Mouse (Mus musculus) ovary, adult 18-20 months (tissue): ENCODE results near the gene Syt14.

Experiments used
- DNase-seq: peaks from one replicate; pipeline ENCODE4 v3.0.0; 2022; ENCODE audit warnings: low spot score, mixed read lengths

Gene Syt14

DNA sequence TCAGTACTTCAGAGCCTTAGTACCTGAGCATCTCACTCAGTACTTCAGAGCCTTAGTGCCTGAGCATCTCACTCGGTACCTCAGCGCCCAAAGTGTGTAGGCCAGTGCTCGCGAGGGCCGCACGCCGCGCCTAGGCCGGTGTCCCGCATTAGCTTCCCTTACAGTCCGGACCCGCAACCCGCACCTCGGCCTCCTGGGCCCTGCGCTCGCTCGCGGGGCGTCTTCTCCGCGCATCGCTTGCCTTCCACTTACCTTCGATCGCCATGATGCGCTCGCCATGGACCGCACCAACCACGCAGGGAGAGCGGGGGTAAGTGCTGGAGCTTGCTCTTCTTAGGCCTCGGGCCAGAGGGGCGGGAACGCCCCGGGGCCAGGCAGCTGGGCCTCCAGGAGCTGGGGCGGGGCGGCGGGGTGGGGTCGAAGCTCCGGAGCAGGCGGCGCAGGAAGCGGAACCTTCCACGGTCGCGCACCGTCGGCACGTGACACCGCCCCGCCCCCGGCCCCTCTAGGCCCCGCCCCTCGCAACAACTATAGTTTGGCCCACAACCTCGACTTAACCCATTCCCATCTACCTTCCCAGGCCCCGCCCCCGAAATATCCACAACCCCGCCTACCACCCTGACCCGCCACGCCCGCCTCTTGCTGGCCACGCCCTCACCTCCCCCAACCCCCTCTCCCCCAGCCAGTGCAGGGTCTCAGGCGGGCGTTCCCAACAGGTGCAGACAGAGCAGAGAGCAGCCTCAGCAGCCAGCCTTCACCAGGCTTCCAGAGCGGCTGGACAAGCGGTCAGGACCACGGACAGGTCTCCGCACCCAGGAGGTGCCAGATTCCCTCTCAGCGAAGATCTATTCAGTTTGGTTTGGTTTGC, at the start of gene Syt14:
Gene Syt14 (minus strand): TSS at position 405 of the 868 bp plus-strand sequence.
- DNase-seq, result peak; percentile 69

DNA sequence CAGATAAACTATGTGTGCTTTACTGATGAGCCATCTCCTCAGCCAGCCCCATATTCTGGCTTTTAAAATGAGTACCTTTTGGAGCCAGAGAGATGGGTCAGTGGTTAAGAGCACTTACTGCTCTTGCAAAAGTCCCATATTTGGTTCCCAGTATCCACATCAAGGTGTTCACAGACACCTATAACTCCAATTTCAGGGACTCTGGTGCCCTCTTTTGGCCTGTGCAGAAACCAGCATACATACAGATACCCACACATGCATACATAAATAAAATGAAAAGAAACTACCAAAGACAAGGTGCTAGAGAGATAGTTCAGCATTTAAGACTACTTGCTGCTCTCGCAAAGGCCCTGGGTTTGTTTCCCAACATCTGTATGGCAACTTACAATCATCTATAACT, 48.4 kb upstream of the Syt14 start:
- DNase-seq, result no peak

DNA sequence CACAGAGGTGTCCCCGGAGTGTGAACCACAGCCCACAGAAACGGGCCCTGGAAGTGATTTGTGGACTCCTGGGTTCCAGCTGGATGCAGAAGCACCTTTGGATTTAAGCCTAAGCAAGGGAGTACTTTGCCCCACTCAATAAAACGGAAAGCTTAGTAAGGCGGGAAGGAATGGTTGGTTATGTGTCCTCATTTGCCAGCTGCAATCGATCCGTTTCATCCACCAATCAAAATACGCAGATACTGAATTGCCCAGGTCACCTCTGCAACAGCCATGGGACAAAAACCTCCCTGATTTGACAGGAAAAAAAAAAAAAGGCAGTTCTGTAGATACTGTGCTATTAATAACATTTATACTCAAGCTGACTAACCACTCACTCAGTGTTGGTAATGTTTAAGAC, 47.5 kb upstream of the Syt14 start:
- DNase-seq, result no peak

DNA sequence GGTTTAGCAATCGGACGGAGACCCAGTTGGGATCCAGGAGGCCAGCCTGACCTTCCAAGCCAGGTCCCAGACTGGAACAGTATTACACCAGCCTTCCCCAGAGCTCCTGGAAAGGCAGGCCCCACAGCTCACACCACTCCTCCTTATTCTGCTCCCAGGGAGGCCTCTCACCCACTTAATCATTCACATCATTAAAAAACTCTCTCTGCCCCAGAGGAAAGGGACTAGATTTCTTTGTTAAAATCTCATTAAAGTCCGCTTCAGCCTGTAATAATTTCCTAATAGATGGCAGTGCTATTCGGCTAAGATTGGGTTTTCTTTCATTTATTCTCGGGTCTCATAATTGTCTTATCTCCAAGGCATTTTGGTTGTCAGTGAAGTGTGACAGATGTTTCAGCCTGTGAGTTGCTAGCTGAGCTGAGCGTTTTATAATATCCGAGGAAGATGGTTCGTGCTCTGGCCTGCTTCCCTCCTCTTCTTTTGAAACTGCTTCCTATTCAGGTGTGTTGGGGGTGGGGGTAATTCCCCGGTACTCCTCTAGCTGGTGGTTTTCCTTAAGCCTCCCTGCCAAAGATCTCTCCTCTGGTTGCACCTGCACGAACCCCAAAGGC, 46.8 kb upstream of the Syt14 start:
- DNase-seq, result no peak

DNA sequence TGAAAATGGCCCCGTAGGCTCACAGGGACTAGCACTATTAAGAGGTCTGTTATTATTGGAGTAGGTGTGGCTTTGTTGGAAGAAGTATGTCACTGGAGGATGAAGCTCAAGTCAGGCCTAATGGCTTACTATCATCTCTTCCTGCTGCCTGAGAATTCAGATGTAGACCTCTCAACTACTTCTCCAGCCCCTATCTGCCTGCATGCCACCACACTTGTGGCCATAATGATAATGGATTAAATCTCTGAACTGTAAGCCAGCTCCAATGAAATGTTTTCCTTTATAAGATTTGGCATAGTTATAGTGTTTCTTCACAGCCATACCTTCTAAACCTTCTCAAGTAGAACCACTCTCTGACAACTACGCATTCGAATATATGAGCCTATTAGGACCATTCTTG, 27.0 kb upstream of the Syt14 start:
- no peak for DNase-seq

DNA sequence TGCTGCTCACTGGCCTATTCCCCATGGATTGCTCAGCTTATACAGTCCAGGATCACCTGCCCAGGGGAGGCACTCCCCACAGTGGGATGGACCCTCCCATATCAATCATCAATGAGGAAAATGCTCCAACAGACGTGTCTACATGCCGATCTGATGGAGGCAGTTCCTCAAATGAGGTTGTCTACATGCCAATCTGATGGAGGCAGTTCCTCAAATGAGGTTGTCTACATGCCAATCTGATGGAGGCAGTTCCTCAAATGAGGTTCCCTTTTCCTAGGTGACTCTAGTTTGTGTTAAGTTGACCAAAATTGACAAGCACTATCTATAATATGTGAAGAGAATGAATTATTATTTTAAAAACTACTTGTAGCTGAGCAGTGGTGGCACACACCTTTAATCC, 24.6 kb upstream of the Syt14 start:
- DNase-seq, result no peak

DNA sequence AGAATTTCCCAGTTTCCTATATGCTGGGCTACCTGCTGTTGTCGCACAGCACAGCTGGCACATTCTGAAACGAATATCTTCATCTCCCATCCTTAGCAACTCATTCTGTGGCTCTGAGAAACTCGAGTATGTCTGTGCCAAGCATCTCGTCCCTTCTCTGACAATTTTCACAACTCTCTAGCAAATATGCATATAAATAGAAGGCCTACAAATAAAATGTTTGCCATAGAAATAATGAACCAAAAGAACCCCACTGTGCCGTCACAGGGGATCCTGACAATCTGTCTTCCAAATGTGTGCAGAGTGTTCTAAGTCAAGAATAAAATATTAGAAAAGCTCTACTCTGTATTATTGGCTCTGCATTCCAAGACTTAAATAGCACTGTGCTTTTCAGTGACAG, 24.0 kb upstream of the Syt14 start:
- no peak for DNase-seq

DNA sequence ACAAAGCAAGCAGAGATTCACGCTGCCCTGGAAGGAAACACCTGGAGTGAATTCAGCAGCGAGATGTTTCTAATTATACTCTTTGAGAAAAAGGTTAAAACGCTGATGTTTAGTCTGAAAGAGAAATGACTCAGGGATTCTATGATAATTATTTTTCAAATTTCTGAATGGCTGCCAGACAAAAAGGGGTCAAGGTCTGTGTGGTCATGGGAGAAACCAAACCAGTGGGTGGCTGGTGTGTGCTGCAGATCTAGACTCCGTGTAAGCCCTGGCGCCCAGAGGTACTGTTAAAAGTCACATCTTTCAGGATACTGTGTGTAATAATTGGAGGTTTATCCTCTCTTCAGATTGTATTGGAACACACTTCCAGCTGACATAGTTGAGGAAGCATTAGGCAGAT, 18.8 kb upstream of the Syt14 start:
- no peak for DNase-seq

DNA sequence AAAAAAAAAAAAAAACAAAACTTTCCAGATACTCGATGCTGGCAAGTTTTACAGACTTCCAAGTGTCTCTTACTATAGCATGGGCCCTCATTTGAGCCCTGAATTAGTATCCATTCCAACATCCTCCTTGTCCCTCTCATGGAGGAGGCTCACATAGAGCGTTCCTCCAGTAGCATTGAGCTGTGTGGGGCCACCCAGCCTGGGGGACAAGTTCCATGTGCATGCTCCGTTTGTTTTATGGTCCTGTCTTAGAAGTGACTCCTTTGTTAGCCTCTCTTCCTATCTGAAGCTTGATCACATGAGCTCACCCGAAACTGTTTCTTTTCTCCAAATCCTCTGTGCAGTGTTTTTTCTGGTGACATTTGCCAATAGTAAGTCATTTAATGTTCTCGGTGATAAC, 17.5 kb upstream of the Syt14 start:
- DNase-seq, result no peak

DNA sequence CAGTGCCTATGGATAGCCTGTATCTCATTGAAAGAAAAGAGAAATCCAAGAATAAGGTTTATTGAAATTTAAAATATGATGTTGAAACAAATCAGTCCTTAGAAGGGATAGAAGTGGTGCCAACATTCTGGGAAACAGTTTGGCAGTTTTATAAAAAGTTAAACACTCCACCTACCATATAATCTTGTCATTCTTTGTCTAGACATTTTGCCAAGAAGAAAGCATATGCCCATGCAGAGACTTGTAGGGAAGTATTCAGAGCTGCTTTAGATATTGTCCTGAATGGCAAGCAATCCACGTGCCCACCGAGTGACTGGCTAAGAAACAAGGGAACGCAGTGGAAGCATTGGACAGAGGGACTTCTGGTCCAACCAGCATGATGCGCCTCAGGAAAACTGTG, 12.0 kb upstream of the Syt14 start:
- DNase-seq, result no peak

DNA sequence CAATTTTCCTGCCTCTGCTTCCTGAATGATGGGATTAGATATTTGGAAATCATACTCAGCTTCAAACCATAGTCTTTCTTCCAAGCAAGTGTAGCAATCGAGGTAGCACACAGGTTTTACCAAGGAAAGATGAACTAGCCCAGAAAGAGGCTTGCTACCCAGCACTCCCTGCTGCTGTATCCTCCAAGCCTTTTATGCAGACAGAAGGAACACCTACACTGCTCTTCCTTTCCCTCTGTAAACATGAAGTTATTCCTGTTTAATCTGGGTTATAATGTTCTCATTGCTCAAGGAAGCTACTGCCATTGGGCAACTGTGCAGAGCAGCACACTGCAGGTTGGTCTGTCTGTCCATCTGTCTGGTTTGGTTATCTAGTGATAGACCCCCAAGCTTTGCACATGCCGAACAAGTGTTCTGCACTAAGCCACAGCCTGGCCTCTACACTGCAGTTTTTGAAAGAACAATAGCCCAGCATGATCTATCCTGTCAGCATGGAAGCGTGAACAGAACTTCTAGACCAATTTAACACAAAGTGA, 7.3 kb upstream of the Syt14 start:
- DNase-seq, result no peak

DNA sequence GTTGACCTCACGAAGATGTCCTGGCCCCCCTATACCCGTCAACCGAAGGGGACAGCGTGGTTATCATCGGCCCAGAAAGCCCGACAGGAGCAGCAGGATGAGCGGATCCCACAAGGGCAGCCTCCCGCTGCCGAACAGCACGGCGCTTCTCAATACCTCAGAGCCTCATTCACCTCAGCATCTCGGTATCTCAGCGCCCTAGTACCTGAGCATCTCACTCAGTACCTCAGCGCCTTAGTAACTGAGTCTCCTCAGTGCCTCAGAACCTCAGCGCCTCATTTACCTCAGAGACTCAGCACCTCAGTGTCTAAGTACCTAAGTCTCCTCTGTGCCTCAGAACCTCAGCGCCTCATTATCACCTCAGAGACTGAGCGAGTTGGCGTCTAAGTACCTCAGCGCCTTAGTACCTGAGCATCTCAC, 614 bp downstream of the Syt14 start:
- no peak for DNase-seq

DNA sequence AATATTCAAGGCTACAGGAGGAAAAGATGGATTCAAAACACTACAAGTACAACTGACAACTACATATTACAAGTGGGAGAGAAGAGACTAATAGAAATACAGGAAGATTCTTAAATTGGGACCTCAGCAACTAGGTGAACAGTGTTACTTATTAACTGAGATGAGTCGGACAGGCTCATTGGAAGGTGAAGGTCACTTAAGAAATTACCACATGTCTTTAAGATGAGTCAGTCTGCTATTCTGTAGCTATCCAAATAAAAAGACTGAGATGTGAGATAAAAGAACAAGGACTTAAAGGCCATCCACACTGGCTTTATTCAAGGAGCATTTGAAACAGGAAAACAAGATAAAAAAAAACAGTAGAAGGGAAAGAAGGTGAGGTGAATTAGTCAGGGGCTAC, 11.3 kb downstream of the Syt14 start:
- DNase-seq, result no peak

DNA sequence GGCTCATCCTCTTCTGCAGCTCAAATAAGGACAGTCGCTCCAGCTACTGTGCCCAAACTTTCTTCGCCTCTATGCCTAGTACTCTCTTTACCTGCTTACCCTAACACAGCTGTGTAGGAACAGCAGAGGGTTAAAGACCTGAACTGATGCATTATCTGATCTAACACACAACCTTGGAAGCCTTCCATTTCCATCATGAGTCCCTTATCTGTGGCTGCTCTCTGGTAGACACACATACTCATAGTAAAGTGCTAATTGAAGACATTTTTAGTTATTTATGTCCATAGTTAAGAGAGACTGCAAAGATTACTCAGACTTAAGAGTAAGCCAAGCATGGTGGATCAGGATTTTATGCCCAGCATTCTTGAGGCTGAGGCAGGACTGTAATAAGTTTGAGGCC, 23.2 kb downstream of the Syt14 start:
- no peak for DNase-seq

DNA sequence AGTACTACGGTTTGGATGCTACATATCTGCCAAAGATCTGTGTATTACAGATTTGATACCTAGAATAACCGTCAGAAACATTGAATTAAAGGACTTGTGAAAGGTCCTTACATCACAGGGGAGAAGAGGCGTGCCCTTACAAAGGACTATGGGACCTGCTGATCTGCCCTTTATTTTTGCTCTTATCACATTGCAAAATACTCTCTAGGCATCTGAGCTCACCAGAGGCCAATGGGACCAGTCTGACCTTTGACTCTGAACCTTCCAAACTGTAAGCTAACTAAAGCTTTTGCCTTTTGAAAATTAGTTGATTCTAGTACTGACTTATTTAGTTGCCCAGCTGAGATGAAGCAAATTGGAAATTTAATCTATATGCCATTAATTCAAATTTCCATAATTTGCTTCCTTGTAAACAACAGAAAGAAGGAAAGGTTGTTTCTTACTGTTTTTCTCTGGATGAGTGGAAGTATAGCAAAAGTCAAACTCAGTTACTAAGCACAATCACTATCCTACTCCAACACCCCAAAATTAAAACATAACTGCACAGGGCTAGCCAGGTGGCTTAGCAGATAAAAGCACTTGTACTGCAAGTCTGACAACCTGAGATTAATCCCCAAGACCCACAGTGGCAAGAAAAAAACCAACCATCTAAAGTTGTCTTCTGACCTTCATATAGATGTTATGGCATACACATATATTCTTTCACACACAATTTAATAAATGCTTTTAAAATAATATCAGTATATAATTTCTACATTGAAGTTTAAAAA, 24.4 kb downstream of the Syt14 start:
- no peak for DNase-seq

DNA sequence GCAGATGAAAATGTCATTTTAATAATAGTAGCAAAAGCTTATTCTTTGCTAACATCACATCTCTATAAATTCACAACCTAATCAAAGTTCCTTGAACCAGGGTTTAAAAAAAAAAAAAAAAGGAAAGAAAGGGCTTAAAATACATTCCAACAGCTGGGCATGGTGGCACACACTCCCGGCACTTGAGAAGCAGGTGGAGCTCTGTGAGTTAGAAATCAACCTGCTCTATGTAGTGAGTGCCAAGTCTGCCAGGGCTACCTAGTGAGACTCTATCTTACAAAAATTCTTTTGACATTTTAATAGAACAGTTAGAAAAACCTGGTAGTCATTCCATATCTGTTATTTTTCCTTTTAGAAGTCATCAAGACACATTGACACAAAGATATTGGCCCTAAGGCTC, 31.0 kb downstream of the Syt14 start:
- DNase-seq, result no peak

DNA sequence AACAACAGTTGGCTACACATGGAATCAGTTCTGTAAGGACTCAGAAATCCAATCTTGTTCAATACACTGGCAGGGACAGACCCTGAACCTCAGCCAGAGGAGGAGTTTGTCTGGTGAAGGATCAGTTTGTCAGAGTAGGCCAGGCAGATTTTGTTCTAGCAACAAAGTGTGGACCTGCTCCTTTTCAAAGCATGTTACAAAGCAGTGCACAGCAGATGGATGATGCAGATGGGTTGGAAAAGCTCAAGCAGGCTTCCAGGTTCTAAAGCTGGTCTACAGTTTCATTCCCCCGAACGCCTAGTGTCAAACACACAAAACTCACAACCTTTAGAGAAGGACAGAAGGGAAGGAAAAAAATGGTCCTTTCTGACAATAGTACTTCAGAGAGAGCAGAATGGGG, 31.6 kb downstream of the Syt14 start:
- no peak for DNase-seq

DNA sequence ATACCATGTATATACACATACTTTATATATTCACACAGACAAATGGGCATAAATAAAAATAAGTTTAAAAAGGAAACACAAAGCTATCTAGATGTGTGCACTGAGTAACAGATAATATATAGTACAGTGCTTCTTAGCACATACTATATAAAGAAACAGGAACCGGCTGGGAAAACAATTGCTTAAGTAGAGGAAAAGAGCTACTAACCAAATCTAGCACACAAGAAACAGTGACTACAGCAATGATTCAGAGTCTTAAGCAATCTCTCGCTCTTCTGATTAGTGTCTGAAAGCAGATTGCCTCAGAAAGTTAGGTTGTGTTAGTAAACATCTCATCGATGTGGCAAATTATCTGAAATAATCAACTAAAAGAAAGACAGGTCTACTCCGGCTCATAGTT, 33.3 kb downstream of the Syt14 start:
- DNase-seq, result no peak

DNA sequence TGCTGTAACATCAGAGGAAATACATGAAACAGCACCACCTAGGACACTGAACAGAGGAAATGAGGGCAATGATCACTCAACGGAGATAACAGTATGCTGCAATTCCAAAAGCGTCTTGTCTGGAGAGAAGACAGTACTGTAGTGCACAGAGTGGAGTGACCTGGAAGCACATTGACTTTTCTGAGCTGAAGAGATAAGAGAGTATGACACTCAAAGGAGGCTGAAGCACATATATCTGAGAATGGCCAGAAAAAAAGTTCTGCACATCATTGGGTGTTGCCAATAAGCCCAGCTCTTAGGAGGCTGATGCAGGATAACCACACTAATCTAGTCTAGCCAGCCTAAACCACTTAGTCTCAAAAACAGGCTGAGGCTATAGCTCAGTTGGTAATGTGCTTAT, 34.0 kb downstream of the Syt14 start:
- DNase-seq, result no peak

DNA sequence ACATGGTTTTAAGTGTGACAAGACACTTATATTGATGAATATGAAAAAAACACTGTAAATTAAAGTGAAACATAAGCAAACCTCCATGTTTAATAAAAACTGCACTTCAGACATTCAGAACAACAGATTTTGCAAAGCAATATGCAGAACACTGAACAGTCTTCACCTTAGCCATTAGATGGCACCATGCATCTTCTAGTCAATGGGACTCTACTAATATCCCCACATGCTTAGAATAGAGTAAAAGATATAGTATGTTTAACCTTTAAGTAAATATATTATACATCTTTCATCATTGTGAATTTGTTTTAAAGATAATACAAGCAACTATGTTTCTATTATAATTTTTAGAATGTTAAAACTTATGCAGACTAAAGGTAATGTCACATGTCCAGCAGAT, 34.7 kb downstream of the Syt14 start:
- DNase-seq, result no peak

DNA sequence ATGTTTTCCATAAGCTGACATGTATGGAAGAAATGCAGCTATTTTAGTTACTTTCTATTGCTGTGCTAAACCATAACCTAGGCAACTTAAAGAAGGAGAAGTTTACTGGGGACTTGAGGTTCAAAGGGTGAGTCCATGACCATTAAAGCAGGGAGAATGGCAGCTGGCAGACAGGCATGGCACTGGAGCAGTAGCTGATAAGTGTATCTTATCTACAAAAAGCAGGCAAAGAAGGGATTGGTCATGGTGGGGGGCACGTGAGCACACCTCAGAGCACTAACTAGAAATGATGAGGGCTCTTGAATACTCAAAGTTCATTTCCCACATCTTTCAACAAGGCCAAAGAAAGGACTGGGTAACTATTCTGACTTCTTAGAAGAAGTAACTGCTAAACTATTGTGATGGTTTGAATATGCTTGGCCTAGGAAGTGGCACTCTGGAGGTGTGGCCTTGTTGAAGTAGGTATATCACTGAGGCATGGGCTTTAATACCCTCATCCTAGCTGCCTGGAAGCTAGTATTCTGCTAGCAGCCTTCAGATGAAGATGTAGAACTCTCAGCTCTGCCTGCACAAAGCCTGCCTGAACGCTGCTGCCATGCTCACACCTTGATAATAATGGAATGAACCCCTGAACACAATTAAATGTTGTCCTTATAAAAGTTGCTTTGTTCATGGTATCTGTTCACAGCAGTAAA, 41.2 kb downstream of the Syt14 start:
- no peak for DNase-seq

DNA sequence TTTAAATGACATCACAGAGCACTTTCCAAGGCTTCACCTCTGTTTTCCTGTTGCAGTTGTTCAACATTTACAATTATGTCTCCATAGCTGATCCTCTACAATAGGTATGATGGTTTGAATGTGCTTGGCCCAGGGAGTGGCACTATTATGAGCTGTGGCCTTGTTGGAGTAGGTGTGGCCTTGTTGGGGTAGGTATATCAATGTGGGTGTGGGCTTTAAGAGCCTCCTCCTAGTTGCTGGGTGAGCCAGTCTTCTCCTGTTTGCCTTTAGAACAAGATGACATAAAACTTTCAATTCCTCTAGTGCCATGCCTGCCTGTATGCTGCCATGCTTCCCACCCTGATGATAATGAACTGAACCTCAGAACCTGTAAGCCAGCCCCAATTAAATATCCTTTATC, 42.1 kb downstream of the Syt14 start:
- DNase-seq, result no peak
